Mouse (Mus musculus): Measurements from ENCODE around the gene Xdh. TPM values are rescaled to one million over a fixed set of nuclear protein-coding genes. Genes with fewer than 3 reads are reported as not detected.

The Xdh gene
- polyA plus RNA-seq, 1 experiment from 2014 or later = 0.46 TPM

DNA sequence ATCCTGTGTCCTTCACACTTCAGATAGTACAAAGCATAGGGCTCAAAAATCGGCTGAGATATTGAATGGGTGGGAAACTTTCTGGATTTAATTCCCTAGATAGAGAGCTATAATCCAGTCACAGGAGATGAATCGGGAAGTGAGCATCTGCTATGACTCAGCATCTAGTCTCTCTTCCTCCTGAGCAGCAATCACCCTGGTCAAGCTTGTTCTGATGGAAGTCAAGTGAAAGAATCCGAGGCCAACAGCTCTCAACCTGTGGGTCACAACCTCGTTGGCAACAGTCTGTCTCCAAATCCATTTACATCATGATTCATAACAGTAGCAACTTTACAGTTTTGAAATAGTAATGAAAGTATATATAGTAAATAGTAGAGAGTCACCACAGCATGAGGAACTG, 14.8 kb downstream of the Xdh start:
- Histone ChIP-seq H3K4me3 (no peak overlapping the region), H3K9ac (replicated peaks) (no peak overlapping the region), H3K4me1 (no peaks in the 10 kb centered on the region), H3K27me3 (no peaks in the 10 kb centered on the region), H3K36me3 (no peaks in the 10 kb centered on the region), H3K4me2 (replicated peaks) (no peak overlapping the region), H3K9me3 (no peaks in the 10 kb centered on the region), H3K27ac (replicated peaks) (no peak overlapping the region)
- no peak for ATAC-seq (replicated peaks)
- 92% methylated on average over 4 of the region's 4 CpGs for WGBS

GRCm38 (mm10) chr17:73934281-73934680, 15.7 kb downstream of the Xdh start:
- no peaks in the 10 kb centered on the region for H3K27me3 ChIP-seq
- no peak overlapping the region for H3K4me3 ChIP-seq
- 69% methylated on average over 4 of the region's 4 CpGs for WGBS
- H3K4me2 ChIP-seq (replicated peaks) = no peak overlapping the region
- H3K4me1 ChIP-seq = no peaks in the 10 kb centered on the region
- no peaks in the 10 kb centered on the region for H3K9me3 ChIP-seq
- H3K27ac ChIP-seq (replicated peaks) = no peak overlapping the region
- no peak for ATAC-seq (replicated peaks)
- H3K36me3 ChIP-seq = no peaks in the 10 kb centered on the region
- H3K9ac ChIP-seq (replicated peaks) = no peak overlapping the region

GRCm38 (mm10) chr17:73933616-73934015, 16.4 kb downstream of the Xdh start:
- 84% methylated on average over 4 of the region's 4 CpGs for WGBS
- H3K4me1 ChIP-seq = no peaks in the 10 kb centered on the region
- H3K9ac ChIP-seq (replicated peaks) = no peak overlapping the region
- ATAC-seq (replicated peaks) = no peak
- H3K27ac ChIP-seq (replicated peaks) = no peak overlapping the region
- no peaks in the 10 kb centered on the region for H3K36me3 ChIP-seq
- H3K4me3 ChIP-seq = no peak overlapping the region
- no peak overlapping the region for H3K4me2 ChIP-seq (replicated peaks)
- no peaks in the 10 kb centered on the region for H3K9me3 ChIP-seq
- no peaks in the 10 kb centered on the region for H3K27me3 ChIP-seq

- Histone ChIP-seq H3K4me3 (no peak overlapping the region), H3K9ac (replicated peaks) (no peak overlapping the region), H3K27ac (replicated peaks) (no peak overlapping the region), H3K36me3 (no peaks in the 10 kb centered on the region), H3K4me1 (no peaks in the 10 kb centered on the region), H3K27me3 (no peaks in the 10 kb centered on the region), H3K4me2 (replicated peaks) (no peak overlapping the region), H3K9me3 (no peaks in the 10 kb centered on the region)
- ATAC-seq (replicated peaks) = no peak
- WGBS = 86% methylated on average over 4 of the region's 4 CpGs
Observed at GRCm38 (mm10) chr17:73932497-73933059, 17.4 kb downstream of the Xdh start.

DNA sequence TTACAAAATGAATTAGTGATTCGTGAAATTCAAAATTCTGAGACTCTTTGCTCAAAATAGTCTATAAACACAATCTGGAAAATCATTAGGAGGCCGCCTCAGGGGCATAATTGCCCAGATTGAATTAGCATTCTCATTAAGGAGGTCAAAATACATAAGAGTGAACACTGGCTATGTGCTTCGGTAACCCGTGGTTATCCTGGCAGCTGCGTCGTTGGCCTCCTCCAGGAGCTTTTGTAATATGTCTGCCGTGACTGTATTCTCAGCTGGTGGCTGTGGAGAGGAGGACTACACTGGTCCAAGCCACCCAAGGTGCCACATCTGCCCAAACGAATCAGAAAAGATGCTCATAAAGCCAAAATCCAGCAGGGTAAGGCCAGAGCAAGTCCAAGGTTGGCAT, 30.5 kb downstream of the Xdh start:
- no peak overlapping the region for H3K4me3 ChIP-seq
- H3K9ac ChIP-seq (replicated peaks) = no peak overlapping the region
- WGBS = 22% methylated on average over 8 of the region's 8 CpGs
- no peaks in the 10 kb centered on the region for H3K4me1 ChIP-seq
- H3K27me3 ChIP-seq = no peaks in the 10 kb centered on the region
- H3K4me2 ChIP-seq (replicated peaks) = no peak overlapping the region
- no peaks in the 10 kb centered on the region for H3K9me3 ChIP-seq
- ATAC-seq (replicated peaks) = 0 out of 2 replicates have a peak, but pooled peaks have one; percentile 57
- H3K36me3 ChIP-seq = no peaks in the 10 kb centered on the region
- H3K27ac ChIP-seq (replicated peaks) = no peak overlapping the region

GRCm38 (mm10) chr17:73918944-73919381, 31.0 kb downstream of the Xdh start:
- WGBS = 67% methylated on average over 7 of the region's 7 CpGs
- H3K27ac ChIP-seq (replicated peaks) = no peak overlapping the region
- no peaks in the 10 kb centered on the region for H3K4me1 ChIP-seq
- ATAC-seq (replicated peaks) = 0 out of 2 replicates have a peak, but pooled peaks have one; percentile 32
- no peak overlapping the region for H3K4me2 ChIP-seq (replicated peaks)
- no peaks in the 10 kb centered on the region for H3K36me3 ChIP-seq
- no peaks in the 10 kb centered on the region for H3K27me3 ChIP-seq
- no peaks in the 10 kb centered on the region for H3K9me3 ChIP-seq
- no peak overlapping the region for H3K9ac ChIP-seq (replicated peaks)
- H3K4me3 ChIP-seq = no peak overlapping the region

GRCm38 (mm10) chr17:73918138-73918537, 31.9 kb downstream of the Xdh start:
- Histone ChIP-seq H3K27me3 (no peaks in the 10 kb centered on the region), H3K9me3 (no peaks in the 10 kb centered on the region), H3K4me3 (no peak overlapping the region), H3K36me3 (no peaks in the 10 kb centered on the region), H3K9ac (replicated peaks) (no peak overlapping the region), H3K4me1 (no peaks in the 10 kb centered on the region), H3K4me2 (replicated peaks) (no peak overlapping the region), H3K27ac (replicated peaks) (no peak overlapping the region)
- WGBS = 88% methylated on average over 3 of the region's 3 CpGs
- ATAC-seq (replicated peaks) = no peak

GRCm38 (mm10) chr17:73917713-73918112, 32.3 kb downstream of the Xdh start:
- Histone ChIP-seq H3K4me1 (no peaks in the 10 kb centered on the region), H3K9ac (replicated peaks) (no peak overlapping the region), H3K36me3 (no peaks in the 10 kb centered on the region), H3K4me2 (replicated peaks) (no peak overlapping the region), H3K27me3 (no peaks in the 10 kb centered on the region), H3K4me3 (no peak overlapping the region), H3K27ac (replicated peaks) (no peak overlapping the region), H3K9me3 (no peaks in the 10 kb centered on the region)
- ATAC-seq (replicated peaks) = no peak
- 86% methylated on average over 5 of the region's 5 CpGs for WGBS

DNA sequence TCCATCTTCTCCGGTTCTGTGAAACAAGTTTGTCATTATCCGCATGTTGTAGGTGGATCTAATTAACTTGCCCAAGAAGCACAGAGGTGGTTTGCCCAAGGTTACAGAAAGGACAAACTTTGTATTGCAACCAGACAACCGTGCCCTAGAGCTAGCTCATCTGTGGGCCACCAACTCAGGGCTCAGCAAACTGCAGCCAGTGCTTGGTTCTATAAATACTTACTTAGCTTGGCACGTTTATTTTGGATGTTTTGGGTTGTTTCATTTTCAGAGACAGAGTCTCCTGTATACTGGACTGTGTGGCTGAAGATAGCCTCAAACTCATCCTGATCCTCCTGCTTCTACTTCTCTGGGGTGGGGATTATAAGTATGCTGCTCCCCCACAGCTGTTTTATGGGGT, 35.3 kb downstream of the Xdh start:
- Histone ChIP-seq H3K27me3 (no peaks in the 10 kb centered on the region), H3K36me3 (no peaks in the 10 kb centered on the region), H3K27ac (replicated peaks) (no peak overlapping the region), H3K4me3 (no peak overlapping the region), H3K4me2 (replicated peaks) (no peak overlapping the region), H3K4me1 (no peaks in the 10 kb centered on the region), H3K9ac (replicated peaks) (no peak overlapping the region), H3K9me3 (no peaks in the 10 kb centered on the region)
- 72% methylated on average over 4 of the region's 4 CpGs for WGBS
- no peak for ATAC-seq (replicated peaks)

- H3K4me3 ChIP-seq = no peak overlapping the region
- H3K9me3 ChIP-seq = no peaks in the 10 kb centered on the region
- H3K4me1 ChIP-seq = no peaks in the 10 kb centered on the region
- no peaks in the 10 kb centered on the region for H3K36me3 ChIP-seq
- 92% methylated on average over 8 of the region's 8 CpGs for WGBS
- H3K9ac ChIP-seq (replicated peaks) = no peak overlapping the region
- no peak for ATAC-seq (replicated peaks)
- no peaks in the 10 kb centered on the region for H3K27me3 ChIP-seq
- H3K4me2 ChIP-seq (replicated peaks) = no peak overlapping the region
- H3K27ac ChIP-seq (replicated peaks) = no peak overlapping the region
Observed at GRCm38 (mm10) chr17:73906076-73906475, 43.9 kb downstream of the Xdh start.

GRCm38 (mm10) chr17:73905043-73905750, 44.8 kb downstream of the Xdh start:
- H3K9me3 ChIP-seq = no peaks in the 10 kb centered on the region
- H3K36me3 ChIP-seq = no peaks in the 10 kb centered on the region
- H3K4me1 ChIP-seq = no peaks in the 10 kb centered on the region
- ATAC-seq (replicated peaks) = no peak
- no peak overlapping the region for H3K9ac ChIP-seq (replicated peaks)
- H3K27me3 ChIP-seq = no peaks in the 10 kb centered on the region
- H3K27ac ChIP-seq (replicated peaks) = no peak overlapping the region
- 87% methylated on average over 7 of the region's 7 CpGs for WGBS
- H3K4me2 ChIP-seq (replicated peaks) = no peak overlapping the region
- H3K4me3 ChIP-seq = no peak overlapping the region

DNA sequence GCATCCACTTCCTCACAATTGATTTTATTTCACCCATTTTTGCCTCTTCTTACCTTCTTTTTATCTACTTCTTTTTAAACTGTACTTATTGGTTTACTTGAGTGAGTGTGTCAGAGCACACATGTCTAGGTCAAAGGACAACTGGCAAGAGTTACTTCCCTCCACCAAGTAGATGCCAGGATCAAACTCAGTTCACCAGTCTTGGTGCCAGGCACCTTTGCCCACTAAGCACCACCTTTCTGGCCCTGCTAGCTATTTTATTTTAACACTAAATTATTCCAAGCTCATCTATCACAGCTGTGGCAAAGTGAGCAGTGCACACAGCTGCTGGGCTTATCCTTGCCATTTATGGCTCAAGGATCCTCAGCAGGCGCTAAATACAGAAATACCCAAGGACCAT, 46.9 kb downstream of the Xdh start:
- no peaks in the 10 kb centered on the region for H3K9me3 ChIP-seq
- ATAC-seq (replicated peaks) = no peak
- no peaks in the 10 kb centered on the region for H3K4me1 ChIP-seq
- no peak overlapping the region for H3K4me3 ChIP-seq
- H3K4me2 ChIP-seq (replicated peaks) = no peak overlapping the region
- no peaks in the 10 kb centered on the region for H3K27me3 ChIP-seq
- WGBS = 98% methylated on average over 1 of the region's 1 CpGs
- no peaks in the 10 kb centered on the region for H3K36me3 ChIP-seq
- H3K27ac ChIP-seq (replicated peaks) = no peak overlapping the region
- H3K9ac ChIP-seq (replicated peaks) = no peak overlapping the region

- no peak overlapping the region for H3K4me2 ChIP-seq (replicated peaks)
- H3K9ac ChIP-seq (replicated peaks) = no peak overlapping the region
- no peaks in the 10 kb centered on the region for H3K27me3 ChIP-seq
- H3K27ac ChIP-seq (replicated peaks) = no peak overlapping the region
- H3K4me1 ChIP-seq = no peaks in the 10 kb centered on the region
- H3K9me3 ChIP-seq = no peaks in the 10 kb centered on the region
- H3K4me3 ChIP-seq = no peak overlapping the region
- 76% methylated on average over 5 of the region's 5 CpGs for WGBS
- H3K36me3 ChIP-seq = no peaks in the 10 kb centered on the region
- ATAC-seq (replicated peaks) = no peak
Observed at GRCm38 (mm10) chr17:73902234-73902636, 47.8 kb downstream of the Xdh start.
